ENCODE assay signal across 35 mouse cellular contexts in genomic region chr4:34947181-34947580, GRCm38 (mm10). TPM values are rescaled to one million over a fixed set of nuclear protein-coding genes. Genes with fewer than 3 reads are reported as not detected.
DNase-seq lines count a peak whose midpoint lies in the region; ATAC-seq and TF ChIP-seq lines count a peak whose summit lies in the region.
"Had no signal": no experiment of that assay in that cellular context is flagged by ENCODE, and none has a peak within 500 bp of the region (broad histone marks: within the 10 kb centered on the region; RNA-seq: fewer than 3 reads in every experiment).

No protein-coding gene starts in this region.

- DNase-seq in 416B (ENCODE audit: low read depth) (peak; percentile 5), MEL (ENCODE audit: low read depth, low spot score) (peak; percentile 60)
- DNase-seq in c-Kit-positive CD71-positive TER-119-negative erythroid progenitor cells, embryonic 14.5 days (ENCODE audit: low read depth) = peak; percentile 5
- no peak for DNase-seq in thymus, postnatal 4 days
- DNase-seq in left cerebral cortex, postnatal 14 days (ENCODE audit: low spot score in 2 of 2) = no peak
- DNase-seq: adrenal gland, adult 8-10 months; adrenal gland, postnatal 25 days; cerebellum, adult 18-20 months; cerebellum, adult 9-10 months; cerebellum, postnatal 14 days; embryo, embryonic 11 days; gastrocnemius, postnatal 10 days; gastrocnemius, postnatal 36 days; heart, adult 2 months; heart, postnatal 14 days; heart, postnatal 4 days had no signal

- no peak overlapping the region for H3K4me3 ChIP-seq in MEL (ENCODE audit: control insufficient read depth in 1 of 2, insufficient read depth in 1 of 2, low read depth in 2 of 2, low read length in 2 of 2)
- no peak overlapping the region for H3K4me3 ChIP-seq in hindbrain, embryonic 12.5 days
- H3K4me3 ChIP-seq: embryonic facial prominence, embryonic 10.5 days; embryonic facial prominence, embryonic 13.5 days; erythroblast, embryonic 14.5 days; forebrain, embryonic 12.5 days; heart, adult 2 months; heart, embryonic 10.5 days; heart, embryonic 13.5 days; hindbrain, embryonic 15.5 days had no signal

- TF ChIP-seq CTCF in MEL (IDR thresholded peaks at IDR 0.05 in 2 of 3, conservative IDR thresholded peaks at IDR 0.05 in 1 of 3; ENCODE audit: control insufficient read depth in 1 of 3, insufficient read depth in 1 of 3, low read depth in 2 of 3, low read length in 3 of 3, poor library complexity in 1 of 3, severe bottlenecking in 1 of 3) = no peak

- no peak overlapping the region for H3K4me2 ChIP-seq in hindbrain, embryonic 12.5 days (replicated peaks)
- H3K4me2 ChIP-seq: embryonic facial prominence, embryonic 13.5 days; forebrain, embryonic 12.5 days; heart, embryonic 13.5 days; hindbrain, embryonic 15.5 days had no signal

- H3K27ac ChIP-seq in MEL (ENCODE audit: control insufficient read depth, low read depth, low read length) = no peak overlapping the region
- H3K27ac ChIP-seq in hindbrain, embryonic 12.5 days = no peak overlapping the region
- H3K27ac ChIP-seq: embryonic facial prominence, embryonic 10.5 days; embryonic facial prominence, embryonic 13.5 days; forebrain, embryonic 12.5 days; heart, adult 2 months; heart, embryonic 10.5 days; heart, embryonic 13.5 days; hindbrain, embryonic 15.5 days had no signal

- no peaks in the 10 kb centered on the region for H3K27me3 ChIP-seq in MEL (ENCODE audit: control insufficient read depth in 1 of 2, insufficient read depth in 2 of 2, low read length in 2 of 2)
- H3K27me3 ChIP-seq in hindbrain, embryonic 12.5 days = no peaks in the 10 kb centered on the region
- H3K27me3 ChIP-seq: embryonic facial prominence, embryonic 13.5 days; forebrain, embryonic 12.5 days; heart, embryonic 13.5 days; hindbrain, embryonic 15.5 days had no signal

- TF ChIP-seq RAD21 in MEL (IDR thresholded peaks at IDR 0.05; ENCODE audit: low read depth, low read length) = no peak

- no peaks in the 10 kb centered on the region for H3K9me3 ChIP-seq in MEL (replicated peaks; ENCODE audit: insufficient read depth, low read length)
- no peaks in the 10 kb centered on the region for H3K9me3 ChIP-seq in hindbrain, embryonic 12.5 days (replicated peaks)
- H3K9me3 ChIP-seq: embryonic facial prominence, embryonic 10.5 days; embryonic facial prominence, embryonic 13.5 days; forebrain, embryonic 12.5 days; heart, embryonic 10.5 days; heart, embryonic 13.5 days; hindbrain, embryonic 15.5 days had no signal

- no peak overlapping the region for H3K9ac ChIP-seq in MEL (ENCODE audit: control insufficient read depth, low read depth, low read length, poor library complexity, severe bottlenecking)
- no peak overlapping the region for H3K9ac ChIP-seq in hindbrain, embryonic 12.5 days
- H3K9ac ChIP-seq: embryonic facial prominence, embryonic 13.5 days; forebrain, embryonic 12.5 days; heart, embryonic 13.5 days; hindbrain, embryonic 15.5 days had no signal

- intact Hi-C loops in left cerebral cortex, postnatal 14 days (cut with DNase I) = no loop called here

- ATAC-seq in megakaryocyte progenitor cell, adult 5-6 weeks (replicated peaks; ENCODE audit: poor library complexity) = peak; percentile 52; the same call in 1 of the 2 replicates
- no peak for ATAC-seq in hindbrain, embryonic 12.5 days (ENCODE audit: low FRiP score)
- ATAC-seq: activated CD4-positive, CD25-positive, alpha-beta regulatory T cell, adult 4 months; CD4-positive, CD25-positive, alpha-beta regulatory T cell, adult 4 months; forebrain, embryonic 16.5 days had no signal

- TF ChIP-seq EP300 in MEL (IDR thresholded peaks at IDR 0.05; ENCODE audit: low read depth in 1 of 2, low read length in 2 of 2) = no peak

- peaks cover 0 to 2% of the 10 kb centered on the region in 2 experiments; a peak in 1 of 4 replicates for H3K4me1 ChIP-seq in MEL (ENCODE audit: control insufficient read depth in 1 of 2, insufficient read depth in 2 of 2, low read length in 2 of 2)
- no peaks in the 10 kb centered on the region for H3K4me1 ChIP-seq in hindbrain, embryonic 12.5 days
- H3K4me1 ChIP-seq: embryonic facial prominence, embryonic 10.5 days; embryonic facial prominence, embryonic 13.5 days; forebrain, embryonic 12.5 days; heart, embryonic 10.5 days; heart, embryonic 13.5 days; hindbrain, embryonic 15.5 days had no signal

- no peaks in the 10 kb centered on the region for H3K79me2 ChIP-seq in MEL (ENCODE audit: control insufficient read depth, insufficient read depth, low read length, poor library complexity)

- no peak for TF ChIP-seq POLR2A in MEL (IDR thresholded peaks at IDR 0.05; ENCODE audit: control insufficient read depth in 1 of 2, insufficient read depth in 1 of 2, low read depth in 1 of 2, low read length in 2 of 2, poor library complexity in 1 of 2)

- H3K36me3 ChIP-seq in MEL (ENCODE audit: control insufficient read depth in 1 of 2, insufficient read depth in 2 of 2, low read length in 2 of 2) = peaks cover 0 to 2% of the 10 kb centered on the region in 2 experiments; a peak in 1 of 4 replicates
- H3K36me3 ChIP-seq in hindbrain, embryonic 12.5 days = no peaks in the 10 kb centered on the region
- H3K36me3 ChIP-seq: embryonic facial prominence, embryonic 10.5 days; embryonic facial prominence, embryonic 13.5 days; forebrain, embryonic 12.5 days; heart, embryonic 10.5 days; heart, embryonic 13.5 days; hindbrain, embryonic 15.5 days had no signal

TF ChIP-seq in MEL, 35 proteins besides CTCF, POLR2A, EP300 and RAD21:
- TF ChIP-seq ELF1 (IDR thresholded peaks at IDR 0.05; ENCODE audit: low read depth, low read length) (0 out of 2 replicates have a peak, but pooled peaks have one; percentile 19), MAFK (IDR thresholded peaks at IDR 0.05; ENCODE audit: borderline replicate concordance, low read depth, low read length) (no peak)

RNA-seq across cellular contexts. Expression of gene Cga, which starts 53.6 kb away (rescaled TPM):
- total RNA-seq in MEL (2012; rRNA removed) = not detected in 2 replicates
- not detected for polyA plus RNA-seq in MEL (2012; ENCODE audit: insufficient read depth in 1 of 2, insufficient read length in 2 of 2, low read depth in 1 of 2, low replicate concordance in 2 of 2, missing spikeins in 1 of 2)
- not detected in 2 replicates for total RNA-seq in megakaryocyte progenitor cell, adult 5-6 weeks (2015)
- total RNA-seq in megakaryocyte progenitor cell, adult 5-6 weeks (2017) = not detected in 2 replicates
- polyA plus RNA-seq in hindbrain, embryonic 12.5 days (2016; fragmentation: Nextera tagmentation; extraction: Ambion mirVana) = 0.56 and 1.1 TPM in 2 replicates
- not detected for total RNA-seq in left cerebral cortex, postnatal 14 days (2021)
- total RNA-seq: adrenal gland, adult 8-10 months; adrenal gland, postnatal 25 days; gastrocnemius, adult 18-20 months; gastrocnemius, postnatal 10 days; gastrocnemius, postnatal 36 days; granulocyte monocyte progenitor cell, adult 5-6 weeks; heart, adult 2 months; heart, postnatal 14 days; heart, postnatal 4 days had no signal
- polyA plus RNA-seq: activated CD4-positive, CD25-positive, alpha-beta regulatory T cell, adult 4 months; brain, embryonic 14.5 days; C2C12; CD4-positive, CD25-positive, alpha-beta regulatory T cell, adult 4 months; erythroblast, embryonic 14.5 days; forebrain, embryonic 16.5 days; heart, adult 2 months; heart, embryonic 10.5 days; heart, embryonic 13.5 days; heart, embryonic 16.5 days; hindbrain, embryonic 11.5 days; hindbrain, embryonic 15.5 days; intestine, embryonic 14.5 days had no signal

Comparison
In these comparisons a context has a peak if more than half of its experiments do, and no peak if none do; other contexts are left out.
1. DNase-seq: peak in 416B (single experiment), MEL (single experiment) and c-Kit-positive CD71-positive TER-119-negative erythroid progenitor cells, embryonic 14.5 days (single experiment); none in thymus, postnatal 4 days (single experiment) and left cerebral cortex, postnatal 14 days (0 of 2).